Mouse (Mus musculus) right cerebral cortex, postnatal 14 days (tissue): ENCODE results near the gene Ghr.
A peak's percentile ranks its signal among the peaks of the same experiment; 100 is the strongest.

Source experiments
- DNase-seq: peaks from one replicate; pipeline ENCODE4 v3.0.0; 2022

Ghr gene

DNA sequence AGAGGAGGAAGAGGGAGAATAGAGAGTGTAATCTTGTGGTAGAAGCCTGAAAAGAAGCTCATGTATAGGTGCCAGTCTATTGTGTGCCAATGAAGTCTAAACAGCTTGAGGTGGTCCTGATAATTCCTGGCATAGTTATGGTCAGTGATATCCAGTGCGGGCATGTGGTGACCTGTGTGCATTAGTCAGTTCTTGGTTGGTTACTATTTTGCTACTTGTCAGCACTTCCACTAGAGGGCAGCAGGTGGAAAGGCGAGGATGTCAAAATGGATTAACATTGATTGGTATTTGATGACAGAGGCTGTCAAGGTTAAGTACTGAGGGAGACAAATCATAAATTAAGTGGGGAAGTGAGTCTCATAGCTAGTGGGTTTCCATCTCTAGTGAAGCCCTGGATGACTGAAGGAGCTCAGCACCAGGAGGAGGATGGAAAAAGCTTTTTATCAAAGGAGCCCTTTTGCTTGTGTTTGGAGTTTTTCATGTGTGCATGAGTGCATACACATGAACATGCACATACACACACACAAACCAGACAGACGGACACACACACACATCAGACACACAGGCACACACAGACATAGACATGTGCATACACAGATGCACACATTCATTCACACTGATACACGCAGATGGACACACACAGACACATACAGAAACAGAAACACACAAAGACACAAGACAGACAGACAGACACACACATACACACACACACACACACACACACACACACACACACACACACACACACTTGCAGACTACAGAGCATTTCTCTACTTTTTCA lies 141.6 kb downstream of the Ghr start:
- DNase-seq, result no peak

- DNase-seq, result no peak
Observed at GRCm38 (mm10) chr15:3437381-3437780, 145.9 kb downstream of the Ghr start.

GRCm38 (mm10) chr15:3435637-3436036 lies 147.7 kb downstream of the Ghr start:
- DNase-seq, result no peak

DNA sequence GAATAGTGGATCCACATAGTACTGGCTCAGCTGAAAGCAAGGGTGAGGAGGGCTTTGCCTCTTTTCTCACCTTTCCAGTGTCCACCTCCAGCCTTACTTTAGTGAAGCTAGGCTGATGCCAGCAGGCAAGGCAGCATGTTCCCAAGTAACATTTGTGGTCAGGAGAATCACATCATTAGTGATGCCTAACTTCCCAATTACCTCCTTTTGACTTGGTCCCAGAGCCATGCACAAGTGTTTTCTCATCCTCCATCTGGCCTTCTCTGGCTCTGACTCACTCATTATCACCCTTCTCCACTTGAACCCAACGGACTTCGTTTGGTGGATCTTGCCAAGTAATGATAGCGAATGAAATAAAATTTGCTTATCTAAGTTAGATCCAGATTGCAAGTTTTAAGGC lies 148.8 kb downstream of the Ghr start:
- DNase-seq, result no peak

- no peak for DNase-seq
Observed at GRCm38 (mm10) chr15:3433281-3433680, 150.0 kb downstream of the Ghr start.

DNA sequence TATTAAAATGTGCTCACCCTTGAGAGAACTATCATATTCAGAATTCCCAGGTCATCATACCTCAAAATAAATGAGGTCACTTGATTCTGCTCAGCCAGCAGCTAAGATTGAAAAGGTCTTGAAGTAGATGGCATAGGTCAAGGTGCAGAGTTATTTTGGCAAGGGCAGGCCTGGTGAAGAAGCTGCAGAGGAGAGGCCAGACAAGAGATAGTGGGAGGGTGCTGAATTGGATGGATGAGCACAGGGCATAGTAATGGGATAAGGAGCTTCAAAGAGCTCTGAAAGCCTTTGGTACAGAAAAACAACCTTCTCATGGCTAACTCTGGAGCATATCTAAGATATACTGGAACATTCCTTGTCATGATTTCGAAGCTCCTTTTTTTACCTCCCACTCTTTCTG lies 150.5 kb downstream of the Ghr start:
- DNase-seq, result no peak

DNA sequence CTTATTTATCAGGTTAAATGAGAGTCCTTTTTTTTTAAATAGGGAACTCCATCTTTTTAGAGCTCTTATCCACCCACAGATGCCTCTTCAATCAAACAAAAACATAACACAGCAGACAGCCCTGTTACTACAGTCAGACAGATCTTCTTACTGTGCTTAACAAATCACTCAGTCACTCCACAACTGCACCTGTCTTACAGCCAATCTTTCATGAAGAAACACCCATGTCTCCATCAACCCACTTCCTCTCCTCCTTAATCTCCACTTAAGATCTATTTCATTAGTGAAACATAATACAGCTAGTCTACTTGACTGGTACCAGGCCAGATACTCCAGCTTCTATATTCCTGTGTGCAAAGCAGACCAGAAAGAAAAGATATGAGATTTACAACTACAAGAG lies 153.9 kb downstream of the Ghr start:
- DNase-seq, result no peak

DNA sequence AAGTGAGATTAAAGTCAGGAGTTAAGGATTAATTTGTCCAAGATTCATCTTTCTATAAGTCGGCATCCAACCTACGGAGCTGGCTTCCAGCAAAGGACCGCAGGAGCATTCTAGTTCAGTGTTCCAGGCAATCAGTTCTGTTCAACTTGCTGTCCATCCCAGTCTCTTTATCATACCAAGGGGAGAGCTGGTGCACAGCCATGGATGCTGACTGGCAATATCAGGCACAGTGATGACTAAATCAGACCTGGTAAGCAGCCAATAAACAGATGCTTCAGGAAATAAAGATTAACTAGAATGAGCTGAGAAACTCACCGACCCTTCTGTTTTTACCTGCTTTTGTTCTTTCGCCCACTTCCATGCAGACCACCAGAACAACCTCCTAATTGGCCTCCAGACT lies 154.3 kb downstream of the Ghr start:
- DNase-seq, result no peak

GRCm38 (mm10) chr15:3426401-3426800 lies 156.9 kb downstream of the Ghr start:
- no peak for DNase-seq

GRCm38 (mm10) chr15:3423177-3423576 lies 160.1 kb downstream of the Ghr start:
- peak; percentile 11 for DNase-seq

GRCm38 (mm10) chr15:3417699-3418098 lies 165.6 kb downstream of the Ghr start:
- DNase-seq, result no peak

- DNase-seq, result no peak
Observed at GRCm38 (mm10) chr15:3413103-3413502, 170.2 kb downstream of the Ghr start.

DNA sequence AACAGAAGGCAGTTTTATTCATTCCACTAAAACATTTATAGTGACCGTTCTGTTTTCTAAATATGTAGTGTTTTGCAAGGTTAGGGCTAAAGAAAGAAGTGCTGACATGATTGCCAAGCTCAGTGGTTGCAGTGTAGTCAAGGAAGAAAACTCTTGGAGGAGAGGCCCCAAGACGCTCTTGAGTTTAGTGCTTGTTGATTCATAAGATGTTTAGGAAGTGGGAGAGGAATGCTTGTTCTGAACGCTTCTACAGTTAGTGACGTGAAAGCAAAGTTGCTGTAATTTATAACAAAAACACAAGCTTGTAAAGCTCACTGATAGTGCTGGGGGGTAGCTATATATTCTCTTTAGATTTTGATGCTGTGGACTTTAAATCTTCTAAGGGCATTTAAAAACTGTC lies 174.8 kb downstream of the Ghr start:
- no peak for DNase-seq

DNA sequence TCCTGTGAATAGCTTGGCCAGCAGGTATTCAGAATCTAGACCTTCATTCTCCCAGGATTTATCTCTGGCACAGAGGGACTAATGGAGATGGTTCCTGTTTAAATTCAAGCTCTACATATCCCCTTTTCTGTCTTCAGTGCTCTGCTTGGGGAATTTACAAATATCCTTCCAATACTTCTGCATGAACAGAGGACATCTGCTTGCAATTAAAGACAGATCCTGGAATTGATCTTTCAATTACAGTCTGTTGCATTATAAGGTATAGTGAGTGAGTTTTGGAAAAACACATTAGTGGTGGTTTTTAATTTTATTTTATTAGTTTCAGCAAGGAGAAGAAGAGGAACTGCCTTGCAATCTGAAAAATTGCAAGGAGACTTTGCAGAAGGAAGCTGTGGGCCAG lies 184.1 kb downstream of the Ghr start:
- no peak for DNase-seq

GRCm38 (mm10) chr15:3397369-3398100 lies 185.8 kb downstream of the Ghr start:
- DNase-seq, result no peak

GRCm38 (mm10) chr15:3396149-3396548 lies 187.1 kb downstream of the Ghr start:
- DNase-seq, result no peak

DNA sequence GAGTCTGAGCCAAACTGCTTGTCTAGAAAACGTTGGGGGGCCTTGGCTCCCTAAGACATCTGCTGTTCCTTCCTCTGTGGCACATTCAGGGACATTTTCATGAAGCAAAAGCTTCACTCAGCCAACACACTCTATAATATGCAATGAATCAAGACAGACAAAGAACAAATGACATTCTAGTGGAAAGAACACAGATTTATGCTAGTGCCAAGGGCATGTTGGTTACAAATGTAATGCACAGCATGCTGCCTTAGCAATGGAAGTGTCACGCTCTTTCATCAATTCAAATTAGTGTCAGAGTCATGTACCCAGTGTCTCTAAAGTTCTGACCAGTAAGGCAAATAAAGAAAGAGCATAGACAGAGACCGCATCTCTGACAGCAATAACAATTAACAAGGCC lies 187.6 kb downstream of the Ghr start:
- no peak for DNase-seq

DNA sequence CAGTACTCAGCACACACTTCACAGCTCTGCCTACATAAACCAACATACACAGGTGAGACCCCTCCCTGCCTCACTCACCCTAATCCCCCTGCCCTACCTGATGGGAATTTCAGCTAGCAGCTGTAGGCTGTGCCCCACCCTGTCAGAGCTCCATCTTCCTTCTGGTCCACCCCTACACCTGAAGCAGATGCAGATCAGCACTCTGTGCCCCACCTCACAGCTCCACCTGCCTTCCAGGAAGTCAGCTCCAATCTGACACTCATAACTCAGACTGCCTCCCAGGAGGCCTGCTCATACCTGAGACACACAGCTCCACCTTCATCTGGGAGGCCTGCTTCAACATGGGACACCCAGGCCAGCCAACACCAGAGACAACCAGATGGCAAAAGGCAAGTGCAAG lies 192.6 kb downstream of the Ghr start:
- no peak for DNase-seq

- no peak for DNase-seq
Observed at GRCm38 (mm10) chr15:3389011-3389410, 194.3 kb downstream of the Ghr start.

DNA sequence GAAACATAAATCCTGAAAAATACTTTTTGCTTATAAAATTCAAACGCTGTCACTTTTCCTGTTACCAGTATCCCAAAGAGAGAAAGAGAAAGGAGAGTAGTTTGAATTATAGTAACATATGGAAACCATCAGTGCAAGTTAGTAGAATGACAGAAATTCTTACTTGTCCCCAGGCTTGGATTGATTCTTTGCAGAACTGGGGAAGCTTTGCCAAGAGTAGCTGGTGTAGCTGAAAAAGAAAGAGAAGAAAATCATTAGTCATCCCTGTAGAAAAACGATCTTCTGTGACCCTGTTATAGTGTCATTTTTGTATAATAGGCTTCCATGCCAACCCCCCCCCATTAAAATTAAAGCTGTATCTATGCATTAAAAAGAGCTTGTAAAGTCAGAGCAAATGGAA lies 194.8 kb downstream of the Ghr start:
- DNase-seq, result no peak

DNA sequence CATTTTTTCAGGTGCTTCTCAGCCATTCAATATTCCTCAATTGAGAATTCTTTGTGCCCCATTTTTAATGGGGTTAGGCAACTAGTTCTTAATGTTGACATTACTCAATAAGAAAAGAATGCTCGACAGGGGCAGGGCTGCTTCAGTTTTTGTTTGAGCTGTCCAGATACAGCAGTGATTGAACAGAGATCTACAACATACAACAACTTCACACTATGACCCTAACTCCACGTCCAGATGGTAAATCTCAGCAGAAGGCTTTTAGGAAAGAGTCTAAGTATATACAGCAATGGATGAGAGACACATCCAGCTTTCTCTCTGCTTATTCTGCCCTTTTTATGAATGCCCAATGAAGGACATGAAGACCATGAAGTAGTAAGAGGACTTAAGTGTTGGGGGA lies 199.5 kb downstream of the Ghr start:
- no peak for DNase-seq

- no peak for DNase-seq
Observed at GRCm38 (mm10) chr15:3381413-3381812, 201.9 kb downstream of the Ghr start.

DNA sequence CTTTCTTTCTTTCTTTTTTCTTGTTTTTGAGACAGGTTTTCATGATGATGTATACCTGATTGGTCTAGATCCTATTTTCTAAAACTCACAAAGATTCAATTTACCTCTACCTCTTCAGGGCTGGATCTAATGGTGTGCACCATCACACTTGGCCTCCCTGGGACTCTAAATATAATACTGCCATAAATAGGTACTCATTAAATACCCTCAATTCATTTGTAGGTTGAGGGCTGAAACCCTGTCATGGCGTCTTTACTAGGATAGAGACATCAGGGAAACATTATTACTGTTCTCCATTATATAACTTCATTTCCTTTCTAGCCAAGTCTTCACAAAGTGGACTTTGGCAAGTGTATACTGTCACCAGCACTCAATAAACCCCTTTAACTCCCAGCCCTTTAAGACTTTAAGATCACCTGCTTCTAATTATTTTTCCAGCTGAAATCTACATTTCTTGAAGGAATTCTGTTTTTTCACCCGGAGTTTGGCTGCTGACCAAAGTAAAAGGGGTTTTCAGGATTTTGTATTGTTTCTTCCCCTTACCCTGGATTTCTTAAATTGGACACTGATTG lies 214.9 kb downstream of the Ghr start:
- no peak for DNase-seq

GRCm38 (mm10) chr15:3356073-3356766 lies 227.1 kb downstream of the Ghr start:
- no peak for DNase-seq
